ENCODE assay signal across 8 mouse cellular contexts in genomic region chr16:20480115-20480514, GRCm38 (mm10). TPM values are rescaled to one million over a fixed set of nuclear protein-coding genes. Genes with fewer than 3 reads are reported as not detected.
DNase-seq lines count a peak whose midpoint lies in the region; ATAC-seq and TF ChIP-seq lines count a peak whose summit lies in the region.
"Had no signal": no experiment of that assay in that cellular context is flagged by ENCODE, and none has a peak within 500 bp of the region (broad histone marks: within the 10 kb centered on the region; RNA-seq: fewer than 3 reads in every experiment).

No protein-coding gene starts in this region.

- no peak overlapping the region for H3K27ac ChIP-seq in left cerebral cortex, adult 2 months
- no peak overlapping the region for H3K27ac ChIP-seq in kidney, adult 2 months (ENCODE audit: insufficient read depth, low read depth, low read length)
- H3K27ac ChIP-seq in stomach, postnatal 0 days (replicated peaks): no peak overlapping the region
- H3K27ac ChIP-seq in forebrain, embryonic 15.5 days (replicated peaks): no peak overlapping the region
- H3K27ac ChIP-seq: liver, embryonic 13.5 days had no signal

- ATAC-seq in stomach, postnatal 0 days (ENCODE audit: low FRiP score, low TSS enrichment): no peak
- no peak for ATAC-seq in forebrain, embryonic 15.5 days (replicated peaks)

- intact Hi-C loops in left cerebral cortex, adult 2 months (cut with DNase I): loop anchor here (5.0 to 10.0 kb wide), 3 partner anchors 48 to 758 kb away; partner anchors contain the start of gene Parl

- no peak overlapping the region for H3K4me3 ChIP-seq in left cerebral cortex, adult 2 months
- no peak overlapping the region for H3K4me3 ChIP-seq in kidney, adult 2 months (ENCODE audit: insufficient read depth, low read depth, low read length)
- no peak overlapping the region for H3K4me3 ChIP-seq in stomach, postnatal 0 days (ENCODE audit: low read depth, low read length)
- H3K4me3 ChIP-seq in forebrain, embryonic 15.5 days: no peak overlapping the region
- H3K4me3 ChIP-seq: liver, embryonic 13.5 days had no signal

- 15% methylated on average over 3 of the region's 3 CpGs for WGBS in kidney, adult 2 months
- 38% methylated on average over 3 of the region's 3 CpGs for WGBS in stomach, postnatal 0 days
- WGBS in forebrain, embryonic 15.5 days: 26% methylated on average over 3 of the region's 3 CpGs

- no peak for DNase-seq in left cerebral cortex, adult 2 months (ENCODE audit: extremely low spot score in 1 of 2, low spot score in 2 of 2)
- no peak for DNase-seq in left cerebral cortex, adult 11 months (ENCODE audit: low spot score)
- DNase-seq in NIH3T3 (ENCODE audit: low read depth): peak; percentile 46
- peak; percentile 68 for DNase-seq in kidney, adult 2 months
- DNase-seq in stomach, postnatal 0 days (ENCODE audit: low spot score): no peak
- DNase-seq in heart, adult 9 months (ENCODE audit: low spot score in 2 of 2): no peak
- DNase-seq: liver, embryonic 13.5 days had no signal

- H3K27me3 ChIP-seq in kidney, adult 2 months (replicated peaks; ENCODE audit: control insufficient read depth, insufficient read depth, low read length): no peaks in the 10 kb centered on the region
- H3K27me3 ChIP-seq in stomach, postnatal 0 days (ENCODE audit: control insufficient read depth, insufficient read depth, low read length): no peaks in the 10 kb centered on the region
- no peaks in the 10 kb centered on the region for H3K27me3 ChIP-seq in forebrain, embryonic 15.5 days
- H3K27me3 ChIP-seq: liver, embryonic 13.5 days had no signal

- H3K9ac ChIP-seq in stomach, postnatal 0 days (ENCODE audit: low read length): no peak overlapping the region
- no peak overlapping the region for H3K9ac ChIP-seq in forebrain, embryonic 15.5 days (replicated peaks)
- H3K9ac ChIP-seq: liver, embryonic 13.5 days had no signal

- H3K4me1 ChIP-seq in kidney, adult 2 months (ENCODE audit: control insufficient read depth, insufficient read depth, low read length): peaks cover 8% of the 10 kb centered on the region
- H3K4me1 ChIP-seq in stomach, postnatal 0 days (replicated peaks; ENCODE audit: control insufficient read depth, insufficient read depth): no peaks in the 10 kb centered on the region
- no peaks in the 10 kb centered on the region for H3K4me1 ChIP-seq in forebrain, embryonic 15.5 days
- H3K4me1 ChIP-seq: liver, embryonic 13.5 days had no signal

- TF ChIP-seq POLR2A in kidney, adult 2 months (IDR thresholded peaks at IDR 0.05; ENCODE audit: low read depth, low read length): no peak

- no peak overlapping the region for H3K4me2 ChIP-seq in stomach, postnatal 0 days (replicated peaks; ENCODE audit: low read depth)
- no peak overlapping the region for H3K4me2 ChIP-seq in forebrain, embryonic 15.5 days (replicated peaks)
- H3K4me2 ChIP-seq: liver, embryonic 13.5 days had no signal

- peak; percentile 66 for TF ChIP-seq CTCF in left cerebral cortex, adult 2 months (IDR thresholded peaks at IDR 0.05)
- peak; percentile 29; the same call in 1 of the 2 replicates for TF ChIP-seq CTCF in kidney, adult 2 months (conservative IDR thresholded peaks at IDR 0.05; ENCODE audit: insufficient read depth, insufficient read length, low read depth, low read length)
- peak; percentile 72 for TF ChIP-seq CTCF in stomach, postnatal 0 days (IDR thresholded peaks at IDR 0.05; ENCODE audit: low read depth)

- no peak for TF ChIP-seq EP300 in stomach, postnatal 0 days (optimal IDR thresholded peaks at IDR 0.05)

- no peaks in the 10 kb centered on the region for H3K9me3 ChIP-seq in stomach, postnatal 0 days (ENCODE audit: control insufficient read depth, low read length)
- no peaks in the 10 kb centered on the region for H3K9me3 ChIP-seq in forebrain, embryonic 15.5 days
- H3K9me3 ChIP-seq: liver, embryonic 13.5 days had no signal

- H3K36me3 ChIP-seq in kidney, adult 2 months (ENCODE audit: control insufficient read depth, insufficient read depth, low read length): no peaks in the 10 kb centered on the region
- H3K36me3 ChIP-seq in stomach, postnatal 0 days (ENCODE audit: control insufficient read depth, insufficient read depth, low read length): no peaks in the 10 kb centered on the region
- no peaks in the 10 kb centered on the region for H3K36me3 ChIP-seq in forebrain, embryonic 15.5 days
- H3K36me3 ChIP-seq: liver, embryonic 13.5 days had no signal

RNA-seq across cellular contexts. Expression of gene Eif2b5, which starts 18.5 kb away (rescaled TPM):
- 10 to 100 TPM; 59.2 to 59.6 TPM for total RNA-seq in left cerebral cortex, adult 2 months (2021)
- 30.4 and 33.9 TPM in 2 replicates for polyA plus RNA-seq in kidney, adult 2 months (2012; rRNA removed)
- polyA plus RNA-seq in stomach, postnatal 0 days (2015; fragmentation: Nextera tagmentation; extraction: Ambion mirVana): 58.2 and 58.7 TPM in 2 replicates
- polyA plus RNA-seq in forebrain, embryonic 15.5 days (2015; fragmentation: Nextera tagmentation; extraction: Ambion mirVana): 96.8 and 98.9 TPM in 2 replicates

RNA-seq across cellular contexts. Expression of gene Dvl3, which starts 36.7 kb away (rescaled TPM):
- total RNA-seq in left cerebral cortex, adult 2 months (2021): 10 to 100 TPM; 64.7 to 70.1 TPM
- 33.5 and 37.4 TPM in 2 replicates for polyA plus RNA-seq in kidney, adult 2 months (2012; rRNA removed)
- 8.7 and 10.0 TPM in 2 replicates for polyA plus RNA-seq in stomach, postnatal 0 days (2015; fragmentation: Nextera tagmentation; extraction: Ambion mirVana)
- 33.3 and 33.7 TPM in 2 replicates for polyA plus RNA-seq in forebrain, embryonic 15.5 days (2015; fragmentation: Nextera tagmentation; extraction: Ambion mirVana)

RNA-seq across cellular contexts. Expression of gene Abcc5, which starts 53.9 kb away (rescaled TPM):
- total RNA-seq in left cerebral cortex, adult 2 months (2021): 100 to 1,000 TPM; 251 to 270 TPM
- polyA plus RNA-seq in kidney, adult 2 months (2012; rRNA removed): 56.0 and 73.1 TPM in 2 replicates
- 15.9 and 19.3 TPM in 2 replicates for polyA plus RNA-seq in stomach, postnatal 0 days (2015; fragmentation: Nextera tagmentation; extraction: Ambion mirVana)
- 143 and 144 TPM in 2 replicates for polyA plus RNA-seq in forebrain, embryonic 15.5 days (2015; fragmentation: Nextera tagmentation; extraction: Ambion mirVana)

RNA-seq across cellular contexts. Expression of gene Ap2m1, which starts 55.2 kb away (rescaled TPM):
- 100 to 1,000 TPM; 804 to 827 TPM for total RNA-seq in left cerebral cortex, adult 2 months (2021)
- 639 and 682 TPM in 2 replicates for polyA plus RNA-seq in kidney, adult 2 months (2012; rRNA removed)
- 332 and 349 TPM in 2 replicates for polyA plus RNA-seq in stomach, postnatal 0 days (2015; fragmentation: Nextera tagmentation; extraction: Ambion mirVana)
- 1,124 and 1,145 TPM in 2 replicates for polyA plus RNA-seq in forebrain, embryonic 15.5 days (2015; fragmentation: Nextera tagmentation; extraction: Ambion mirVana)

Comparison
In these comparisons a context has a peak if more than half of its experiments do, and no peak if none do; other contexts are left out.
1. DNase-seq: peak in NIH3T3 (single experiment) and kidney, adult 2 months (single experiment); none in left cerebral cortex, adult 2 months (0 of 2), left cerebral cortex, adult 11 months (single experiment), stomach, postnatal 0 days (single experiment) and heart, adult 9 months (0 of 2).
2. Peak in every context shown above with its lines, with median percentiles within 50 percentile points of each other: CTCF ChIP-seq.